Mouse (Mus musculus): ENCODE data around the gene Rnase10. TPM values are rescaled to one million over a fixed set of nuclear protein-coding genes. Genes with fewer than 3 reads are reported as not detected.
A peak's percentile ranks its signal among the peaks of the same experiment; 100 is the strongest.
"Not testable (repeated sequence)": the region's sequence is repeated elsewhere in the genome, so short reads cannot be mapped to it uniquely, and the experiment has no call there.

Gene Rnase10
- polyA plus RNA-seq, 1 experiment from 2014 or later, result 0.33 TPM

- Histone ChIP-seq H3K4me1 (replicated peaks) (no peaks in the 10 kb centered on the region), H3K27me3 (replicated peaks) (no peaks in the 10 kb centered on the region), H3K4me3 (replicated peaks) (no peak overlapping the region), H3K4me2 (replicated peaks) (no peak overlapping the region), H3K9ac (no peak overlapping the region), H3K27ac (no peak overlapping the region), H3K36me3 (no peaks in the 10 kb centered on the region), H3K9me3 (no peaks in the 10 kb centered on the region)
- 39% methylated on average over 2 of the region's 2 CpGs for WGBS
- ATAC-seq, result no peak
These were observed 26.3 kb upstream of the Rnase10 start for GRCm38 (mm10) chr14:50981207-50981606.

DNA sequence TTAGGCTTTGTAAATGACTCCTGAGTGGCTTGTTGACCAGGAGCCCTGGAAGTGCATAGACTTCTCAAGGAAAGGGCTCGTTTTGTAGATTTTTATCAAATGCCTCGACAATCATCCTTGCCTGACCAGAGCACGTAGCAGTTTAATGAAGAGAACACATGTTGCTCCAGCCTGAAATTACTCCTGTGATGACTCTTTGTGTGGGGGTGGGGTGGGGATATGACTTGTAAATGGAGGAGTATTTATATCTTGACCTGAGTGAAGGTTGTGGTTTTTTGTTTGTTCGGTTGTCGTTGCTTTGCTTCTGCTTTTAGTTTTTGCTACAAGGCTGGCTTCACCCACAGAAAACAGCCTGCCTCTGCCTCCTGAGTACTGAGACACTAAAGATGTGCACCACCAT lies 25.7 kb upstream of the Rnase10 start:
- Histone ChIP-seq H3K27ac (no peak overlapping the region), H3K4me2 (replicated peaks) (no peak overlapping the region), H3K4me3 (replicated peaks) (no peak overlapping the region), H3K4me1 (replicated peaks) (no peaks in the 10 kb centered on the region), H3K36me3 (no peaks in the 10 kb centered on the region), H3K9ac (no peak overlapping the region), H3K9me3 (no peaks in the 10 kb centered on the region), H3K27me3 (replicated peaks) (no peaks in the 10 kb centered on the region)
- no peak for ATAC-seq
- 67% methylated on average over 5 of the region's 5 CpGs for WGBS

DNA sequence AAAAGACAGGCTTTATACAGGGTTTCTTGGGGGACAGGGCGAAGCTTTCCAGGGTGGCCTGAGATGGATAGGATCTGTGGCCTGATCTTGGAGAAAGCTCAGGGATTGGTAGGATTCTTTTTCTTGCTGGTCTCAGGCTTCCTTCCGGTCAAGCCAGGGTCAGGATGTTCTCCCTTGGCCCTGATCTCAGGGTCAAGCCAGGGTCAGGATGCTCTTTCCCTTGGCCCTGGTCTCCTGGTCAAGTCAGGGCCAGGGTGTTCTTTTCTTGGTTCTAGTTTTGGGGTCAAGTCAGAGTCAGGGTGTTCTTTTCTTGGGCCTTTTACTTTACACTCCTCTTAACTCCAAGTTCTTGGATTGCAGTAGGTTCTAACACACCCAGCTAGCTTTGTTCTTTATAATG lies 19.9 kb upstream of the Rnase10 start:
- H3K4me1 ChIP-seq (replicated peaks), result no peaks in the 10 kb centered on the region
- H3K27ac ChIP-seq, result no peak overlapping the region
- H3K4me3 ChIP-seq (replicated peaks), result no peak overlapping the region
- no peak for ATAC-seq
- no peak overlapping the region for H3K4me2 ChIP-seq (replicated peaks)
- H3K9ac ChIP-seq, result no peak overlapping the region
- no peaks in the 10 kb centered on the region for H3K36me3 ChIP-seq
- WGBS, result 87% methylated on average over 2 of the region's 2 CpGs
- H3K27me3 ChIP-seq (replicated peaks), result no peaks in the 10 kb centered on the region
- no peaks in the 10 kb centered on the region for H3K9me3 ChIP-seq

GRCm38 (mm10) chr14:50991037-50991436 lies 16.5 kb upstream of the Rnase10 start:
- peak; percentile 88 for ATAC-seq
- 66% methylated on average over 3 of the region's 3 CpGs for WGBS

GRCm38 (mm10) chr14:50997088-50997487 lies 10.5 kb upstream of the Rnase10 start:
- Histone ChIP-seq H3K4me2 (replicated peaks) (no peak overlapping the region), H3K9me3 (no peaks in the 10 kb centered on the region), H3K27ac (no peak overlapping the region), H3K9ac (no peak overlapping the region), H3K4me1 (replicated peaks) (no peaks in the 10 kb centered on the region), H3K36me3 (no peaks in the 10 kb centered on the region), H3K4me3 (replicated peaks) (no peak overlapping the region), H3K27me3 (replicated peaks) (no peaks in the 10 kb centered on the region)
- 59% methylated on average over 3 of the region's 3 CpGs for WGBS
- ATAC-seq, result no peak

More at GRCm38 (mm10) chr14:50991037-50991436, 16.5 kb upstream of the Rnase10 start:
- H3K4me1 ChIP-seq (replicated peaks), result no peaks in the 10 kb centered on the region
- H3K27me3 ChIP-seq (replicated peaks), result no peaks in the 10 kb centered on the region
- no peak overlapping the region for H3K4me3 ChIP-seq (replicated peaks)
- H3K4me2 ChIP-seq (replicated peaks), result no peak overlapping the region
- no peaks in the 10 kb centered on the region for H3K9me3 ChIP-seq
- no peak overlapping the region for H3K27ac ChIP-seq
- H3K36me3 ChIP-seq, result no peaks in the 10 kb centered on the region
- H3K9ac ChIP-seq, result no peak overlapping the region

DNA sequence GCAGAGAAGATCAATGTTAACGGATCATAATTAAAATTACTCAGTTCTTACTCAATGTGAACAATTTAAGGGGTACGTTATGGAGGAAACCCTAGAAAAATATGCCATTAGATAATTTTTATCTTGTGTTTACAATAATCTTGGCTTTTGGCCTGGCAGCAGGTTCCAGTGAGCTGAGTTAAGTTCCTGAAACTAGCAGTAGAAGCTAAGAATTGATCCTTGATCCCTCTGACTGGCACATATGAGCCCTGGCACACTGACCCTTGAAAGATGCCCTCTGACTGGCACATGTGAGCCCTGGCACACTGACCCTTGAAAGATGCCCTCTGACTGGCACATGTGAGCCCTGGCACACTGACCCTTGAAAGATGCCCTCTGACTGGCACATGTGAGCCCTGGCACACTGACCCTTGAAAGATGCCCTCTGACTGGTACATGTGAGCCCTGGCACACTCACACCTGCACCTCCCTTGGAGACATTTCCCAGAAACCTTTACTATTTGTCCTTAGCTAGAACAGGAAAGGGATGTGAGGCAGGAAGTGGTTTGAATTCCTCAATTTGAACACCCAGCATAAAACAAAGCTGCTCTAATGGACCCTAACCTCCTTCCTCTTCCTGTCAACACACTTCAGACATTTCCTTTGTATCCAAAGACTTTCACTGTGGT lies 9.4 kb upstream of the Rnase10 start:
- H3K36me3 ChIP-seq, result no peaks in the 10 kb centered on the region
- H3K27ac ChIP-seq, result no peak overlapping the region
- H3K4me3 ChIP-seq (replicated peaks), result no peak overlapping the region
- H3K9ac ChIP-seq, result no peak overlapping the region
- 76% methylated on average over 2 of the region's 2 CpGs for WGBS
- no peak overlapping the region for H3K4me2 ChIP-seq (replicated peaks)
- H3K9me3 ChIP-seq, result no peaks in the 10 kb centered on the region
- no peaks in the 10 kb centered on the region for H3K27me3 ChIP-seq (replicated peaks)
- H3K4me1 ChIP-seq (replicated peaks), result no peaks in the 10 kb centered on the region
- no peak for ATAC-seq

DNA sequence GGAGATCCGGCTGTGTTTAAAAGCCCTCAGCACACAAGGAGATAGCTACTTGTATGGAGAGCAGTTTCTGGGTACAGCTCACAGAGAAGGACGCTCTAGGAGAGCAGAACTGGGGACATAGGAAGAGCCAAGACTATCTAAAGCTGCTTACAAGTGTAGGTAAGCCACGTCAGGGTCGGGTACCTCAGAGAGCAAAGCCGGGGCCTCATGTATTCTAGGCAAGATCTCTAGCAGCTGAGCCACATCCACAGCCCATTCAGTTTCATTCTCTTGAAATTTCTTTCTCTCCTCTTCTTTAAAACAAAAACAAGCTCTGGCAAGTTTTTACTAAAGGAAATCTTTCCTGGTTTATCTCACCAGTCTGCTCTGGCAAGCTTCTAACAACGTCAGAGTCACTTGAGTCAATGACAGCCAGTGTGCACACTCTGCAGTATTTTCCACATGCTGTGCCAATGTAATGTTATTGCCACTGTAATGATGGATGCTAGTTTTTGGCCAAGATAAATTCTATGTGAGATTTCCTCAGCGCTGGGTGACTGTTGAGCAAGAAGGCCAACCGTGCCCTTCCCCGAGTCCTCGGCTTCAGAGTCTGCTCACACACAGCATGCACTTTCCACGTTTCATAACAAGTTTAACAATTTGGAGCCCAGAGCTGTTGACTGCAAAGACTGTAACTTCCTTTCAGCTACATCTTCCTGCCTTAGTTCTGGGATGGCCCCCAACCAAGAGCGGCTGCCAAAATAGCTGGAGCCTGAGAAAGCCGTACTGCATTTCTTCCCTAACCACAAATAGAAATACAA lies 563 bp downstream of the Rnase10 start:
- H3K4me2 ChIP-seq (replicated peaks), result no peak overlapping the region; the same call in 1 of the 2 replicates
- ATAC-seq, result peak; percentile 87
- 48% methylated on average over 13 of the region's 13 CpGs for WGBS
- H3K27ac ChIP-seq, result peak overlapping the region; percentile 85
- H3K27me3 ChIP-seq (replicated peaks), result no peaks in the 10 kb centered on the region
- H3K9ac ChIP-seq, result no peak overlapping the region
- no peak overlapping the region for H3K4me3 ChIP-seq (replicated peaks)
- H3K36me3 ChIP-seq, result no peaks in the 10 kb centered on the region
- no peaks in the 10 kb centered on the region for H3K9me3 ChIP-seq
- 0 out of 2 replicates have a peak, but pooled peaks cover 3% of the 10 kb centered on the region for H3K4me1 ChIP-seq (replicated peaks)

GRCm38 (mm10) chr14:51008781-51009180 lies 1.2 kb downstream of the Rnase10 start:
- Histone ChIP-seq H3K9ac (no peak overlapping the region), H3K36me3 (no peaks in the 10 kb centered on the region), H3K9me3 (no peaks in the 10 kb centered on the region), H3K4me1 (replicated peaks) (0 out of 2 replicates have a peak, but pooled peaks cover 3% of the 10 kb centered on the region), H3K27me3 (replicated peaks) (no peaks in the 10 kb centered on the region), H3K27ac (peak overlapping the region; percentile 85), H3K4me2 (replicated peaks) (no peak overlapping the region), H3K4me3 (replicated peaks) (no peak overlapping the region)
- no peak for ATAC-seq
- WGBS, result 75% methylated on average over 4 of the region's 4 CpGs

DNA sequence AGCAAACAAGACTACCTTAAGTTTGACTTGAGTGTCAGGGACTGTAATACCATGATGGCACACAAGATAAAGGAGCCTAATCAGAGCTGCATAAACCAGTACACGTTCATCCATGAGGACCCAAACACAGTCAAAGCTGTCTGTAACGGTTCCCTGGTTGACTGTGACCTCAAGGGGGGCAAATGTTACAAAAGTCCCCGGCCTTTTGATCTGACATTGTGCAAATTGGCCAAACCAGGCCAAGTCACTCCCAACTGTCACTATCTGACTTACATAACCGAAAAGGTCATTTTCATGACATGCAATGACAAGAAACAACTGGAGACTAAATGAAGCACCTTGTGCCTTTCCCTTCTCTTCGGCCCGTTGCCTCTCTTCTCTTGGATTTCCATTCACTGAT lies 2.0 kb downstream of the Rnase10 start:
- 0 out of 2 replicates have a peak, but pooled peaks cover 3% of the 10 kb centered on the region for H3K4me1 ChIP-seq (replicated peaks)
- H3K9ac ChIP-seq, result no peak overlapping the region
- peak overlapping the region; percentile 85 for H3K27ac ChIP-seq
- H3K4me3 ChIP-seq (replicated peaks), result no peak overlapping the region
- no peaks in the 10 kb centered on the region for H3K27me3 ChIP-seq (replicated peaks)
- H3K4me2 ChIP-seq (replicated peaks), result no peak overlapping the region
- no peak for ATAC-seq
- H3K36me3 ChIP-seq, result no peaks in the 10 kb centered on the region
- H3K9me3 ChIP-seq, result no peaks in the 10 kb centered on the region
- 88% methylated on average over 6 of the region's 6 CpGs for WGBS

- not testable (repeated sequence) for H3K27ac ChIP-seq; H3K36me3 ChIP-seq; H3K9ac ChIP-seq; H3K27me3 ChIP-seq (replicated peaks); H3K4me2 ChIP-seq (replicated peaks); ATAC-seq; H3K4me3 ChIP-seq (replicated peaks); H3K4me1 ChIP-seq (replicated peaks); H3K9me3 ChIP-seq
- WGBS, result 76% methylated on average over 3 of the region's 3 CpGs
These were observed 7.2 kb downstream of the Rnase10 start for GRCm38 (mm10) chr14:51014724-51015123.

GRCm38 (mm10) chr14:51015780-51016179 lies 8.2 kb downstream of the Rnase10 start:
- Histone ChIP-seq H3K27me3 (replicated peaks) (no peaks in the 10 kb centered on the region), H3K9me3 (no peaks in the 10 kb centered on the region), H3K4me1 (replicated peaks) (no peaks in the 10 kb centered on the region), H3K9ac (no peak overlapping the region), H3K4me2 (replicated peaks) (no peak overlapping the region), H3K27ac (no peak overlapping the region), H3K4me3 (replicated peaks) (no peak overlapping the region), H3K36me3 (no peaks in the 10 kb centered on the region)
- no peak for ATAC-seq

DNA sequence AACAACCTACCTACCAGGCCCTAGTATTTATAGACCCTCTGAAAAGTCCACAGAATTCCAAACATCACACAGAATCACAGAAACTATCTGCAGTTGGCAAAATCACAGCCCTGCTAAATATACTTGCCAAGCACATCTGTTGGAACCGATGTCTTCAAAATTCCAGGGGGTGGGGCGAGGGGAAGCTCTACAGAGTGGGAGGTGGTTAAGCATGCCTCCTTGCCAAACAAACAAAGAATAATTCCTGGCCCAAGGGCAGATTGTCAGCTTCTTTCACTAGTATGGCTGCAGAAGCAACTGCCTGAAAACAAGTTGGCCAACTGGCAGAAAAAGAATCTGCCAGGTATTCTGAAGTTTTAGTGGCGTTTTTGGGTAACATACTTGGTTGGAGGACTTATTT lies 9.7 kb downstream of the Rnase10 start:
- ATAC-seq, result no peak
- H3K4me3 ChIP-seq (replicated peaks), result no peak overlapping the region
- no peaks in the 10 kb centered on the region for H3K27me3 ChIP-seq (replicated peaks)
- H3K4me1 ChIP-seq (replicated peaks), result no peaks in the 10 kb centered on the region
- WGBS, result 61% methylated on average over 3 of the region's 3 CpGs
- no peak overlapping the region for H3K4me2 ChIP-seq (replicated peaks)
- H3K9me3 ChIP-seq, result no peaks in the 10 kb centered on the region
- H3K9ac ChIP-seq, result no peak overlapping the region
- no peak overlapping the region for H3K27ac ChIP-seq
- no peaks in the 10 kb centered on the region for H3K36me3 ChIP-seq

- no peak for ATAC-seq
- 69% methylated on average over 4 of the region's 4 CpGs for WGBS
- Histone ChIP-seq H3K4me3 (replicated peaks) (no peak overlapping the region), H3K4me1 (replicated peaks) (no peaks in the 10 kb centered on the region), H3K9me3 (no peaks in the 10 kb centered on the region), H3K27ac (no peak overlapping the region), H3K9ac (no peak overlapping the region), H3K36me3 (no peaks in the 10 kb centered on the region), H3K27me3 (replicated peaks) (no peaks in the 10 kb centered on the region), H3K4me2 (replicated peaks) (no peak overlapping the region)
These were observed 15.9 kb downstream of the Rnase10 start for GRCm38 (mm10) chr14:51023457-51023856.

Data from intestine, embryonic 15.5 days (tissue).